Mouse (Mus musculus): ENCODE data around the gene Gm19410. TPM values are rescaled to one million over a fixed set of nuclear protein-coding genes. Genes with fewer than 3 reads are reported as not detected.

The Gm19410 gene
- total RNA-seq (2021), result not detected
- long read RNA-seq, experiment 1, result 0 reads
- long read RNA-seq, experiment 2, result 0 reads

DNA sequence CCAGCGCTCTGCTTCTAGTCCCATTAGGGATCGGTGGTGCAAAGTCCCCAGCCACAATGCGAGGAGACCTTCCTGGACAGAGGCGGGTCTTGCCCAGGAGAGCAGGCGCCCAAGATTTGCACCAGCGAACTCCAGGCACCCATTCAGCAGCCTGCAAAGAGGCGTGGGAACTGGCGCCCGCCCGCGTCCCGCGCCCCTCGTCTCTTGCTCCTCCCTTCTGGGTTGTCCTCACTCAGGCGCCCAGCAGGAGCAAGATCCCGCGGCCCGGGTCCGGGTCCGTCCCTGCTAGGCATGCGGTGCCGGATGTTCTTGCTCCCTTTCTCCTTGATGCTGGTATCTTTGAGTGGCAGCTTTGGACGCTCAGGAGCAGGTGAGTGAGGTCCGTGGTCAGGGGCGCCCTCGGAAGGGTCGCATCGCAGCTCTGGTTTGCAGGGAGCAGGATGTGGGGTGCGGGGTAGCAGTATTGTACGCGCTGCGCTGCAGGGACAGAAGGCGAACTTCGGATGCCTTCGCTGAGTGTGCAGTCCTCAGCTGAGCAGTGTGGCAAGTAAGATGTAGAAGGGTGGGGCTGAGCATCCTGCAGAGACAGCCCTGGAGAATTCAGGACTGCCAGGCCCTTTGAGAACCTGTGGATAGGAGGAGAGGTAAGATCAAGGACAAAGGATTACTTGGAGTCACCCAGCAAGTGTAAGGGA lies at the start of gene Gm19410:
Gene Gm19410, plus strand, starts transcription at position 292 of the 695 bp plus-strand sequence.
- peak in 1 of 2 experiments; percentile 3 for DNase-seq (ENCODE audit: low spot score in 2 of 2)

DNA sequence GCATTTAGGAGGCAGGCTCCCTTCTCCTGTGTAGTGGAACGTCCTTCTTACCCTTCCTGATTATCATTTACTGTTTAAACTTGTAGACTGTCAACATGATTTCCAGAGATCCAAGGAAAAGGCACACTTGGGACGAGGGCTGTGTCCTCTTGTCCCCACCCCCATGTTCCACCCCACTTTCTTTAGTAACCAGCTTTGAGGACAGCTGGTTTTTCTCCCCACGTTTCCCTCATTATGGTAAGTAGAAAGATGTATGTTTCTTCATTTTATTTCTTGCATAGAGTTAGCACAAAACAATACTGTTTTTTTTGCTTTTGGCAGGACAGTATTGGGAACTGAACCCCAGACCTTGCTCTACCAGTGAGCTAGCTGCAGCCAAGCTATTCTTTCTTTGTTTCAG lies 34.8 kb upstream of the Gm19410 start:
- no peak for DNase-seq (ENCODE audit: low spot score in 2 of 2)

DNA sequence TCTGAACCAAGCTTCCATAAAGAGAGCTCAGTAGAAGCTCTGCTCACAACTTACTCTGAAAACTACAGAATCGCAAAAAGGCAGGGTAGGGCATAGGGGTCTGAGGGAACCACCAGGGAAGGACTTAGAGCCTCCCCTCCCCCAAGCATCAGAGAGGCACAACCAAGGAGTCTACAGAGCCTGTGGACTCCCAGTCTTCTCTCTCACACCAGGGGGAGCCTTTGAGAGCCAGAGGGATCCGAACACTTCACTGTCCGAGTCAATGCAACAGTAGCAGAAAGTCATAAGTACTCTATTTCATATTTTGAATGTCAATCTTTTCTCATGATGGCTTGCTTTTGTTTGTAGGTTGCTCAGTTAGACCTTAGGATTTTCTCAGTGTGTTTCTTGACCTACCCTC lies 30.2 kb upstream of the Gm19410 start:
- peak in 1 of 2 experiments; percentile 5 for DNase-seq (ENCODE audit: low spot score in 2 of 2)

DNA sequence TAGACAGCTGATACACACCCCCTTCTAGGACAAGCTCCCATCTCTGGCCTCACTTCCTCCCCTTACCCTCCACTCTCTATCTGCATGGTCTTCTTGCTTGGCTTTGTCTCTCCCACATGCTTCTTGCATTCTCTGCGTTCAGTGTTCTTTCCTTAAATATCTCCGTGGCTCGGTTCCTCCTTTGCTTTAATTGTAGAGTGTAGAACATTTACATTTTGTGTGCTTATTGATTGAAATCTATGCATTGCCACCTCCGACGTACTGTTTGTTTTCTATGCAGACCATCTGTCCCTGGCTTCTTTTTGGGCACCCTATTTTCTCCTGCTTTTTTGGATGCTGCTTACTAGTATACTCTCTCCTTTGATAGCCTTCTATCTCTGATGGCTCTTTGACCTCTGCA lies 9.4 kb upstream of the Gm19410 start:
- no peak for DNase-seq (ENCODE audit: low spot score in 2 of 2)

DNA sequence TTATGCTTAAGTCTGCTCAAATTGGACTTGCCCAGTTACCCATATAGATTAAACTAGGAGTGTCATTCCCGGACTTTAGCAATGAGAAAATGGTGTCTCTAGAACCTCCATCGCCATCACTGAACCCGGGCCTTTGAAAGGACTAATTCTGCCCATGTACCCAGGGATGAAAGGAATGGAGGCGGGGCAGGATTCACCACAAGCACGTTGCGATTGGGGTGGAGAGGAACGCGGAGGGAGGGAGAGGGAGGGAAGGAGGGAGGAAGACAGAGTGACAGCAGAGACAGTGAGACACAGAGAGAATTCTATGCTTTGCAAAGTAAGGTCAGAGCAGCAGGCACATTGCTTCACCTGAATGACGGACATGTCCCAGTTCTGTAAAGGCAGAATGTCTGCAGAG lies 570 bp upstream of the Gm19410 start:
- no peak for DNase-seq (ENCODE audit: low spot score in 2 of 2)

DNA sequence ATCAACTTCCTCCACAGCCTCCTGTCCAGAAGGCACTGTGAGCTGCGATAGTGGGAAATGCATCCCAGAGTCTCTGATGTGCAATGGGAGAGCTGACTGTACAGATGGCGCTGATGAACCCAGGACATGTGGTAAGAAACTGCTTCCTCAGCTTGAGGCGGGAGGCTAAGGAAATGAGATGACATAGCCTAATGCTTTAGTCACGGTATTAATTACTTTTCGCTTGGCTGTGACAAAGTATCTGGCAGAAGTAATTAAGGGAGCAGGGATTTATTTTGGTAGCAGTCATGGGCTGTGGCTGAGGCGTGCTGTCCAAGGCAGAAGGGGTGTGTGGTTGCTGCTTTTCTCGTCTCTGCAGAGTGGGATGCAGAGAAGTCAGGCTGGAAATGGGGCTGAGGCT lies 7.9 kb downstream of the Gm19410 start:
- no peak for DNase-seq (ENCODE audit: low spot score in 2 of 2)

Small RNA genes within 50 kb of the gene (microRNA-seq; reads per million reads assigned to microRNA genes)
- gene Gm44474 (ENCODE audit: borderline number of aligned reads in 2 of 2), result 0 reads per million in 2 experiments
